Mouse (Mus musculus): ENCODE measurements around the gene Gm13271.
"Not testable (repeated sequence)": the region's sequence is repeated elsewhere in the genome, so short reads cannot be mapped to it uniquely, and the experiment has no call there.

Gm13271 gene

GRCm38 (mm10) chr4:88760431-88760830, 5.8 kb downstream of the Gm13271 start:
- peak; percentile 85 for DNase-seq (ENCODE audit: low spot score)

- DNase-seq (ENCODE audit: low spot score): peak; percentile 47
These were observed 7.1 kb downstream of the Gm13271 start for GRCm38 (mm10) chr4:88761776-88762175.

- not testable (repeated sequence) for DNase-seq (ENCODE audit: low spot score)
These were observed 7.7 kb downstream of the Gm13271 start for GRCm38 (mm10) chr4:88762341-88762740.

GRCm38 (mm10) chr4:88763384-88764018, 8.8 kb downstream of the Gm13271 start:
- peak; percentile 62 for DNase-seq (ENCODE audit: low spot score)

- not testable (repeated sequence) for DNase-seq (ENCODE audit: low spot score)
These were observed 18.9 kb downstream of the Gm13271 start, which contains the start of gene Gm13290 for GRCm38 (mm10) chr4:88773534-88773933. Gm13290 (plus strand) TSS chr4:88773834.

- not testable (repeated sequence) for DNase-seq (ENCODE audit: low spot score)
These were observed 22.0 kb downstream of the Gm13271 start, which contains the start of gene Gm13289 for GRCm38 (mm10) chr4:88776622-88777021. Gm13289 (plus strand) TSS chr4:88776922.

GRCm38 (mm10) chr4:88779550-88779949, 24.9 kb downstream of the Gm13271 start, which contains the start of gene Gm13272:
Gm13272 (plus strand) TSS chr4:88779850.
- not testable (repeated sequence) for DNase-seq (ENCODE audit: low spot score)

- DNase-seq (ENCODE audit: low spot score): not testable (repeated sequence)
These were observed 25.7 kb downstream of the Gm13271 start for GRCm38 (mm10) chr4:88780320-88780719.

GRCm38 (mm10) chr4:88781831-88782230, 27.2 kb downstream of the Gm13271 start, which contains the start of gene Ifnz:
Ifnz (plus strand) TSS chr4:88782131.
- DNase-seq (ENCODE audit: low spot score): not testable (repeated sequence)

- DNase-seq (ENCODE audit: low spot score): not testable (repeated sequence)
These were observed 27.7 kb downstream of the Gm13271 start for GRCm38 (mm10) chr4:88782335-88782734.

GRCm38 (mm10) chr4:88785409-88785808, 30.7 kb downstream of the Gm13271 start, which contains the start of gene Gm13276:
Gm13276 (plus strand) TSS chr4:88785709.
- not testable (repeated sequence) for DNase-seq (ENCODE audit: low spot score)

- peak; percentile 77 for DNase-seq (ENCODE audit: low spot score)
These were observed 33.7 kb downstream of the Gm13271 start, which contains the start of gene Gm13277 for GRCm38 (mm10) chr4:88788402-88788801. Gm13277 (plus strand) TSS chr4:88788632.

- not testable (repeated sequence) for DNase-seq (ENCODE audit: low spot score)
These were observed 36.6 kb downstream of the Gm13271 start, which contains the start of gene Gm13278 for GRCm38 (mm10) chr4:88791250-88791649. Gm13278 (plus strand) TSS chr4:88791550.

GRCm38 (mm10) chr4:88793936-88794675, 39.4 kb downstream of the Gm13271 start, which contains the start of gene Gm13275:
Gm13275 (plus strand) TSS chr4:88794487.
- peak; percentile 38 for DNase-seq (ENCODE audit: low spot score)

- not testable (repeated sequence) for DNase-seq (ENCODE audit: low spot score)
These were observed 42.4 kb downstream of the Gm13271 start, which contains the start of gene Gm13279 for GRCm38 (mm10) chr4:88797097-88797496. Gm13279 (plus strand) TSS chr4:88797397.

GRCm38 (mm10) chr4:88799365-88799764, 44.7 kb downstream of the Gm13271 start, which contains the start of gene Gm13285:
Gm13285 (plus strand) TSS chr4:88799665.
- not testable (repeated sequence) for DNase-seq (ENCODE audit: low spot score)

- not testable (repeated sequence) for DNase-seq (ENCODE audit: low spot score)
These were observed 48.3 kb downstream of the Gm13271 start, which contains the start of gene Gm13287 for GRCm38 (mm10) chr4:88802954-88803353. Gm13287 (plus strand) TSS chr4:88803254.

Data from lung, postnatal 25 days (tissue).